Mouse (Mus musculus) brain, embryonic 14.5 days (tissue): ENCODE measurements around the gene Fam107a.

Source experiments
- CTCF ChIP-seq: fragments of 200-500 bp; IDR thresholded peaks from 2 replicates; pipeline ENCODE4 v1.5.1; 2012; ENCODE audit warnings: inconsistent platforms, mild to moderate bottlenecking, moderate library complexity, borderline replicate concordance; ENCODE audit not compliant: insufficient read depth, insufficient read length; ENCODE audit errors: extremely low read depth
- POLR2A ChIP-seq: fragments of 200-500 bp; IDR thresholded peaks from 2 replicates; pipeline ENCODE4 v1.6.1; 2012; ENCODE audit warnings: mild to moderate bottlenecking, inconsistent platforms, borderline replicate concordance; ENCODE audit not compliant: poor library complexity, insufficient read depth, insufficient read length, severe bottlenecking; ENCODE audit errors: extremely low read depth

- TF ChIP-seq CTCF (no peak), POLR2A (no peak)
Observed at GRCm38 (mm10) chr14:8256072-8256471, 61.8 kb downstream of the Fam107a start.
